Mouse (Mus musculus) MEL (cell line): ENCODE data around the gene Ncoa5. TPM values are rescaled to one million over a fixed set of nuclear protein-coding genes. Genes with fewer than 3 reads are reported as not detected.

Source experiments
- DNase-seq: peaks from one replicate; pipeline ENCODE4 v3.0.0; 2011; ENCODE audit warnings: low read depth, low spot score
- H3K27ac ChIP-seq: 2 replicates; pipeline ENCODE4 v1.5.1; 2012; ENCODE audit warnings: low read depth, mild to moderate bottlenecking, control low read depth, low read length, moderate library complexity; ENCODE audit not compliant: control insufficient read depth
- H3K27me3 ChIP-seq, 2 experiments: fragments of 150-350 bp in 1 of 2; sonication (generic) in 1 of 2; 2 replicates each; pipeline ENCODE4 v1.6.1; 2012; ENCODE audit warnings: low read length in 2 of 2, mild to moderate bottlenecking in 2 of 2, improper control_type of control experiment in 1 of 2, moderate library complexity in 1 of 2; ENCODE audit not compliant: insufficient read depth in 2 of 2, control insufficient read depth in 1 of 2
- H3K36me3 ChIP-seq, 2 experiments: 2 replicates each; pipeline ENCODE4 v1.6.1; 2012 to 2014; ENCODE audit warnings: low read length in 2 of 2, improper control_type of control experiment in 1 of 2, inconsistent platforms in 1 of 2, mild to moderate bottlenecking in 1 of 2; ENCODE audit not compliant: insufficient read depth in 2 of 2, control insufficient read depth in 1 of 2
- H3K4me1 ChIP-seq, 2 experiments: fragments of 150-350 bp in 1 of 2; sonication (generic) in 1 of 2; 2 replicates each; pipeline ENCODE4 v1.6.1; 2012; ENCODE audit warnings: low read length in 2 of 2, improper control_type of control experiment in 1 of 2, mild to moderate bottlenecking in 1 of 2; ENCODE audit not compliant: insufficient read depth in 2 of 2, control insufficient read depth in 1 of 2
- H3K4me3 ChIP-seq, 2 experiments: fragments of 150-350 bp in 1 of 2; sonication (generic) in 1 of 2; 2 replicates each; pipeline ENCODE4 v1.5.1; 2012; ENCODE audit warnings: low read depth in 2 of 2, low read length in 2 of 2, mild to moderate bottlenecking in 2 of 2, moderate library complexity in 2 of 2, control low read depth in 1 of 2, improper control_type of control experiment in 1 of 2; ENCODE audit not compliant: control insufficient read depth in 1 of 2, insufficient read depth in 1 of 2
- H3K79me2 ChIP-seq: 2 replicates; pipeline ENCODE4 v1.6.1; 2012; ENCODE audit warnings: mild to moderate bottlenecking, low read length, moderate library complexity; ENCODE audit not compliant: control insufficient read depth, poor library complexity, insufficient read depth
- H3K9ac ChIP-seq: 2 replicates; pipeline ENCODE4 v1.6.1; 2012; ENCODE audit warnings: low read depth, mild to moderate bottlenecking, control low read depth, low read length, moderate library complexity; ENCODE audit not compliant: control insufficient read depth, poor library complexity, severe bottlenecking
- H3K9me3 ChIP-seq: fragments of 150-350 bp; sonication (generic); replicated peaks from 2 replicates; pipeline ENCODE4 v1.6.1; 2012; ENCODE audit warnings: mild to moderate bottlenecking, low read length, improper control_type of control experiment, moderate library complexity; ENCODE audit not compliant: insufficient read depth
- BHLHE40 ChIP-seq: IDR thresholded peaks from 2 replicates; pipeline ENCODE4 v1.6.1; 2012; ENCODE audit warnings: low read depth, mild to moderate bottlenecking, inconsistent platforms, low read length, improper control_type of control experiment, borderline replicate concordance
- CHD2 ChIP-seq: IDR thresholded peaks from 2 replicates; pipeline ENCODE4 v1.6.1; 2011; ENCODE audit warnings: low read length, improper control_type of control experiment
- E2F4 ChIP-seq: IDR thresholded peaks from 2 replicates; pipeline ENCODE4 v1.6.1; 2011; ENCODE audit warnings: low read depth, low read length, improper control_type of control experiment, borderline replicate concordance
- HCFC1 ChIP-seq: IDR thresholded peaks from 2 replicates; pipeline ENCODE4 v1.6.1; 2012; ENCODE audit warnings: low read depth, mild to moderate bottlenecking, inconsistent platforms, low read length, improper control_type of control experiment, moderate library complexity
- MAFK ChIP-seq: IDR thresholded peaks from 2 replicates; pipeline ENCODE4 v1.6.1; 2011; ENCODE audit warnings: low read depth, mild to moderate bottlenecking, low read length, improper control_type of control experiment, borderline replicate concordance
- MAZ ChIP-seq: IDR thresholded peaks from 2 replicates; pipeline ENCODE4 v1.6.1; 2012; ENCODE audit warnings: low read depth, mild to moderate bottlenecking, inconsistent platforms, low read length, improper control_type of control experiment
- MEF2A ChIP-seq: IDR thresholded peaks from 2 replicates; pipeline ENCODE4 v1.6.1; 2014; ENCODE audit warnings: low read depth, mild to moderate bottlenecking, inconsistent platforms, low read length, improper control_type of control experiment; ENCODE audit not compliant: poor library complexity, insufficient replicate concordance, severe bottlenecking; ENCODE audit errors: extremely low read depth
- MYC ChIP-seq: IDR thresholded peaks from 2 replicates; pipeline ENCODE4 v1.6.1; 2011; ENCODE audit warnings: low read depth, mild to moderate bottlenecking, low read length, improper control_type of control experiment, moderate library complexity
- NELFE ChIP-seq: IDR thresholded peaks from 2 replicates; pipeline ENCODE4 v1.6.1; 2011; ENCODE audit warnings: low read depth, low read length, improper control_type of control experiment
- NRF1 ChIP-seq: IDR thresholded peaks from 2 replicates; pipeline ENCODE4 v1.6.1; 2014; ENCODE audit warnings: low read depth, mild to moderate bottlenecking, inconsistent platforms, low read length, improper control_type of control experiment, moderate library complexity; ENCODE audit not compliant: poor library complexity, insufficient read depth, severe bottlenecking
- POLR2AphosphoS2 ChIP-seq: IDR thresholded peaks from 2 replicates; pipeline ENCODE4 v1.6.1; 2011; ENCODE audit warnings: low read length, improper control_type of control experiment
- POLR2AphosphoS5 ChIP-seq: IDR thresholded peaks from 2 replicates; pipeline ENCODE4 v1.6.1; 2012; ENCODE audit warnings: low read depth, borderline replicate concordance, mild to moderate bottlenecking, inconsistent platforms, low read length, moderate library complexity, mixed read lengths
- RAD21 ChIP-seq: IDR thresholded peaks from 2 replicates; pipeline ENCODE4 v1.6.1; 2011; ENCODE audit warnings: mild to moderate bottlenecking, low read depth, low read length, improper control_type of control experiment
- RCOR1 ChIP-seq: IDR thresholded peaks from 2 replicates; pipeline ENCODE4 v1.6.1; 2012; ENCODE audit warnings: low read depth, mild to moderate bottlenecking, inconsistent platforms, low read length, improper control_type of control experiment
- TCF12 ChIP-seq: IDR thresholded peaks from 2 replicates; pipeline ENCODE4 v1.6.1; 2014; ENCODE audit warnings: low read depth, mild to moderate bottlenecking, inconsistent platforms, low read length, improper control_type of control experiment, moderate library complexity
- UBTF ChIP-seq: IDR thresholded peaks from 2 replicates; pipeline ENCODE4 v1.6.1; 2012; ENCODE audit warnings: low read depth, mild to moderate bottlenecking, inconsistent platforms, low read length, improper control_type of control experiment, moderate library complexity, borderline replicate concordance; ENCODE audit not compliant: insufficient read depth
- USF1 ChIP-seq: IDR thresholded peaks from 2 replicates; pipeline ENCODE4 v1.6.1; 2014; ENCODE audit warnings: low read depth, mild to moderate bottlenecking, inconsistent platforms, low read length, improper control_type of control experiment, moderate library complexity
- ZKSCAN1 ChIP-seq: IDR thresholded peaks from 2 replicates; pipeline ENCODE4 v1.6.1; 2012; ENCODE audit warnings: low read depth, mild to moderate bottlenecking, inconsistent platforms, low read length, improper control_type of control experiment, moderate library complexity
- ZNF384 ChIP-seq: IDR thresholded peaks from 2 replicates; pipeline ENCODE4 v1.6.1; 2012; ENCODE audit warnings: low read depth, mild to moderate bottlenecking, inconsistent platforms, low read length, improper control_type of control experiment
- polyA plus RNA-seq, 2 experiments: library from polyadenylated mRNA; stranded (reverse) in 1 of 2; unstranded in 1 of 2; fragments of >175 nt in 1 of 2; fragments of >200 nt in 1 of 2; gene quantifications; 2 replicates each; pipeline versions ENCODE4 v1.2.1 to v1.2.4; 2012; ENCODE audit warnings: low replicate concordance in 2 of 2, low read depth in 1 of 2; ENCODE audit not compliant: insufficient read length in 2 of 2, insufficient read depth in 1 of 2, missing spikeins in 1 of 2
- total RNA-seq: library from RNA; depleted of rRNA; stranded (reverse); fragments of 300-350 nt; gene quantifications from 2 replicates; pipeline ENCODE4 v1.2.3, GENCODE M21; 2012

Ncoa5 gene
- total and polyA plus RNA-seq, 3 experiments: 35.8 to 76.6 (median 61.0) TPM

- Histone ChIP-seq H3K36me3 (peaks cover 0 to 3% of the 10 kb centered on the region in 2 experiments; a peak in 1 of 4 replicates), H3K27me3 (no peaks in the 10 kb centered on the region), H3K27ac (no peak overlapping the region), H3K9me3 (no peaks in the 10 kb centered on the region), H3K79me2 (no peaks in the 10 kb centered on the region; the same call in 1 of the 2 replicates), H3K4me3 (no peak overlapping the region), H3K4me1 (peaks cover 0 to 11% of the 10 kb centered on the region in 2 experiments; a peak in 2 of 4 replicates), H3K9ac (no peak overlapping the region)
- DNase-seq: no peak
- no peak for TF ChIP-seq POLR2AphosphoS2
- TF ChIP-seq POLR2AphosphoS5: no peak
- no peak for TF ChIP-seq BHLHE40
- TF ChIP-seq E2F4: no peak
- TF ChIP-seq CHD2: no peak
- TF ChIP-seq MAZ: no peak
- TF ChIP-seq NRF1: no peak
- TF ChIP-seq NELFE: no peak
- TF ChIP-seq UBTF: no peak
- TF ChIP-seq MEF2A: no peak
- TF ChIP-seq RAD21: no peak
- TF ChIP-seq MAFK: no peak
- TF ChIP-seq ZKSCAN1: no peak
- no peak for TF ChIP-seq TCF12
- no peak for TF ChIP-seq MYC
- TF ChIP-seq USF1: no peak
Measured at GRCm38 (mm10) chr2:164964242-164964894, 70.3 kb downstream of the Ncoa5 start.

- Histone ChIP-seq H3K79me2 (no peaks in the 10 kb centered on the region; the same call in 1 of the 2 replicates), H3K27ac (no peak overlapping the region), H3K4me1 (peaks cover 0 to 11% of the 10 kb centered on the region in 2 experiments; a peak in 2 of 4 replicates), H3K9ac (no peak overlapping the region), H3K36me3 (peaks cover 0 to 3% of the 10 kb centered on the region in 2 experiments; a peak in 1 of 4 replicates)
- no peak for DNase-seq
- TF ChIP-seq HCFC1: no peak
- no peak for TF ChIP-seq E2F4
- TF ChIP-seq RCOR1: no peak
- no peak for TF ChIP-seq NELFE
- no peak for TF ChIP-seq MAZ
- no peak for TF ChIP-seq ZNF384
- TF ChIP-seq, all 39 proteins: peak for 0
- H3K9me3 ChIP-seq: no peaks in the 10 kb centered on the region
- H3K4me3 ChIP-seq: no peak overlapping the region
- H3K27me3 ChIP-seq: no peaks in the 10 kb centered on the region
Measured at GRCm38 (mm10) chr2:164962183-164962580, 72.5 kb downstream of the Ncoa5 start.
